Mouse (Mus musculus): ENCODE data around the gene Sgcg.

DNA sequence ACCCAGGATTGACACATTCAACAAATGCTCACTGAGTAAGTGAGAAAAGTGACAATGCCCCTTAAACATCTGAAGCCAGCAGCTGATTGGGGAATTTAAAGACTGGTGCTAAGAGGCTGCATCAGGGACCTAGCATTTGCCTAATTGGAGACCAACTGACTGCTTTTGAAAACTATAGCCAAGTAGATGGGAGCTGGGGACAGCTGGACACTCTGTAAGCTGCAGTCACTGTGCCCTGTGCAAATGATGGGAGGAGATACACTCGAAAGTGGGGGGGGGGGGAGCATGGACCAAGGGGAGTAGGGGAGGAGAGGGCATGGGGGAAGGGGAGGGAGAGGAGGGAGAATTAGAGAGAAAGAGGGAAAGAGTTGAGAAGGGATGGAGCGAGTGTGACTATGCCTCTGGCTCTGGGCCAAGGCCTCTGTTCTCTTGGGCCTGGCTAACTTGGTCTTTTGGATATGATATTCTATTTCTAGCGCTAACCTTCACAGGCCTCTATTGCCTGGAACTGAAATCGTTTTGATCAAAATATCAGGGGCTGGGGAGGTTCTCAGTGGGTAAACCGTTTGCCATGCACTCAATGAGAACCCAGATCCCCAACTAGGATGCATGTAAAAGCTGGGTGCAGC lies 22.3 kb downstream of the Sgcg start:
- TF ChIP-seq CTCF (IDR thresholded peaks at IDR 0.05; ENCODE audit: borderline replicate concordance, extremely low read depth, insufficient read depth, insufficient read length) = no peak
- TF ChIP-seq POLR2A (IDR thresholded peaks at IDR 0.05; ENCODE audit: borderline replicate concordance, extremely low read depth, insufficient read depth, insufficient read length, poor library complexity, severe bottlenecking) = no peak

Measured in brain, embryonic 14.5 days (tissue).